Mouse (Mus musculus): ENCODE data around the gene Vasn.
"Not testable (repeated sequence)": the region's sequence is repeated elsewhere in the genome, so short reads cannot be mapped to it uniquely, and the experiment has no call there.

The Vasn gene

DNA sequence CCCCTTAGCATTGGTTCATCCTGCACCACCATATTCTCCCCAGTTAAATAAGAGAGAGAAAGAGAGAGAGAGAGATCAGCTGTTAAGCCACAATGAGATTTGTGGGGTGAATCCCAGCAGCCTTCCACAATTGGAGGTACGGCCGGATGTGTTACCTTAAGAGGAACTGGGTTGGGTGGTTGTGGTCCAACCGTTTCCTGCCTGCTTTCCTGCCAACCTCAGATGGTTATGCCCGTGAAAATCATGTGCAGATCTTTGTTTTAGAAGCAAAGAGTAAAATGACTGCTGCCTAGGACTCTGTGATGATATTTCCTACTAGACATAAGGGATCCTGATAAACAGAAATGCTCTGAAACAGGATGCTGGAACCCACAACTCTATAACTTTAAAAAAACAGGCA lies 34.4 kb downstream of the Vasn start:
- DNase-seq (ENCODE audit: low spot score) = no peak

DNA sequence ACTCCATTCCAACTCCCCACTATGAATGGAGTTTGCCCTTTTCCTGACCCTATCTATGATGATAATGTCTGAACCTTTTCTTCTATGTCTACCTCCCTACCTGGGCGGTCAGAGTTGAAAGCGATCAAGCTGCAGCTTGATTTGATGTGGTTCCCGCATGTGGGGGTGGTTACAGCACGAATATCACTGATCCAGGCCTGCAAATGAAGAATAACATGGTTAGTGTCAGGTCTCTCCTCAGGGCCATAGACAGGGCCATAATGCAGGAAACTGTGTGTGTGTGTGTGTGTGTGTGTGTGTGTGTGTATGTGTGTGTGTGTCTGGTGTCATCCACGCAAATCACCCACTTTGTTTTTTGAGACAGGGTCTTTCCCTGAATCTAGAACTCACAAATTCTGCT lies 37.1 kb downstream of the Vasn start:
- no peak for DNase-seq (ENCODE audit: low spot score)

DNA sequence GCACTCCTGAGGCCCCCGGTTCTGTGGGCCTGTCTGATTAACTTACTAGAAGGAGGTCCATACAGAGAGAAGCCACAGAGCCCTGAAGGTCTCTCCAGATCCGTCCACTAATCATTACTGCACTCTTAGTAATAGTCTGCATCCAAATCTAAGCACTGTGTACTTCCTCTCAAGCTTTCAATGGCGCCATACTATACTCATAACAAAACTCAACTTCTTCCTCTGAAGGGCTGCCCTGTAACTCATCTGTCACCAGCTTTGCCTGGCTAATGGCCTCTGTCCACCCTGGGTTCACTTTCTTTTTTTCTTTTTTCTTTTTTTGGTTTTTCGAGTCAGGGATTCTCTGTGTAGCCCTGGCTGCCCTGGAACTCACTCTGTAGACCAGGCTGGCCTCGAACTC lies 38.3 kb downstream of the Vasn start:
- DNase-seq (ENCODE audit: low spot score) = no peak

DNA sequence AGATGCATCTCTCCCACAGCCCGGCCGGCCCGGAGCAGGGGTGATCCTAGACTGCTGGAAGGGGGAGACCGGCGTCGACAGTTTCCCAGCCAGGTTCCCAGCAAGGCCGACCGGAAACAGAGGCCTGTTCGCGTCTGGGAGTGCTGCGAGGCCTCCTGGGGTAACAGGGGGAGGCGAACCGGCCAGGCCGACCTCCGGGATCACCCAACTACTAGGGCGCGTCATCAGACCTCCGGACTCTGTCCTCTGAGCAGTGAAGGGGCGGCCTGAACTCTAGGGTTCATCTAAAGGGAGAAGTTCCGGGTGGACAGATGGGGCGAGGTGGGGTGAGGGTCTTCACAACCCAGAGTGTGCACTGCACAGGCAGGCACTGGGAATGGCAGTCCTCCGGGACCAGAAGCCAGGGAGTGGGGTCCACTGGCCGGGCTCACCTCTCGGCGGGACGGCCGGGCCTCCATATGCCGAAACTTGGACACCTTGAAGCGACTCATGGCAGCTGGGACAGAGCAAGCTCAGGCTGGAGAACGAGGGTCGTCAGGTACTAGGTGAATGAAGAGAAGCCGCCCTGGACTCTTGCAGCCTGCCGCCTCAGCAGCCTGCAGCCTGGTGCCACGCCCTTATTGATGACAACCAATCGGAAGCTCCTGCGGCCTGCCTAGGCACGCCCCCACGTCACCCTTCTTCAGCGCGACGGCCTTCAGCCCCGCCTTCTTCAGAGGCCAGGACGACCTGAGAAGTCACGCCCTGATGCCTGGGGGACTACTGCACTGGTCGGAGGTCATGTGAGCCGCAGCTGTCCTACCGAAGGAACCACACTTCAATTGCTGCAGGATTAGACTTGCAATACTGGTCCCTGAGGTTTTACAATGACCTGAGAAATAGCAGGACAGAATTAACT lies 39.6 kb downstream of the Vasn start, which contains the start of gene Coro7:
TSS of gene Coro7 (minus strand) at position 657 of the 898 bp plus-strand sequence.
- DNase-seq (ENCODE audit: low spot score) = peak; percentile 90

DNA sequence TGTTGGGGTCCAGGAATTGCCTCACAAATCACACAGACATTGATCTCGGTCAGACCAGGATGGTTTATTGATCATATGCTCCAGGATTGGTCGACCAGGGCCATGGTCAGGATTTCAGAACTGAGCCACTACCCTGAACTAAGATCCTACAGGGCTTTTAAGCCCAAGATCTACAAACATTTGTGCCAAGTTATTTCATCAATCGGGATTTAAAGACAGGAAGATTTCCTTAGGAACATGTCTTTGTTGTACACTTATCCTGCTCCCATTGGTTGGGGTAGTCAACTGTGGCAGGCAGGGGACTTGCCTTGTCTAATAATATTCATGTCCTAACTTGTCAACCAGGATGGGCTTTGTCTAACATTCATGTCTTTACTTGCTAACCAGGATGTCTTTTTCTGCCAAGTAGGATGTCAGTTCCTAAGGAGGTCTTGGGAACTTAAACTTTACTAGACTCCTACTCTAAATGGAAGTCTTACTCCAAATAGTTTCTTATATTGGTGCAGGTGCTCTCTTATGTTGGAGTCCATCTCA lies 41.2 kb downstream of the Vasn start:
- not testable (repeated sequence) for DNase-seq (ENCODE audit: low spot score)

DNA sequence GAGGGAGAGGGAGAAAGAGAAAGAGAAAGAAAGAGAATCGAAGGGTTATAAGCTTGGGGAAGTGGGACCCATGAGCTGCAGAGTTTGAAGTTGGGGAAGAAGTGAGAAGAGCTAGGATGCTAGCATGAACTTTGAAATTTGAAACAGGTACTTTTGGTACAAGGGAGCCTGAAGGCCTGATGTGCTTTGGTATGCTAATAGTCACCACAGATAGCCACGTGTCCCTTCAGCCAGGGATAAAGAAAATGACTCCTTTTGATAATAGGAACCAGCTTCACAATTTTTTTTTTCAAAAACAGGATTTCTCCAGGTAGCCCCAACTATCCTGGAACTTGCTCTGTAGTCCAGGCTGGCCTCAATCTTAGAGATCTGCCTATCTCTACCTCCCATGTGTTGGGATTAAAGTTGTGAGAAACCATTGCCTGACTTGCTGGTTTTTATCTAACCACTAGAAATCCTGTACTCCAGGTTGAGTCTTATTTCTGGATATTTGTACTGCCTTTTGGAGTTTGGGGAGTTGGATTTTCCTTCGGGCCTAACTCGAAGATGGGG lies 43.0 kb downstream of the Vasn start:
- DNase-seq (ENCODE audit: low spot score) = no peak

DNA sequence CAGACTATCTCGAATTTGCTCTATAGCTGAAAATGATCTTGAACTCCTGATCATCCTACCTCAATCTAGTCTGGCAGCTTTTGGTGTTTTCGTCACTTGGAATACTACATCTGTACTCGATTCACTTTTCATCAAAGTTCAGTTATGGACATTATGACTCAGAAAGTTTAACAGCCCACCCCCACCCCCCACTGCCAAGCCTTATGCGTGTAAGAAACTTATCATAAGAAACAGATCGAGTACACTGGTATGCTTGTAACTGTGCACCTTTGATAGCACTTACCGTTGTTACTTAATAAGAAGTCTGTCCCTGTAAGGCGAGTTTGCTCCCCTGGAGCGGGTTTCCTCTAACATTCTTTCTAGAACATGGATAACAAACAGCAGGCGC lies 43.4 kb downstream of the Vasn start:
- DNase-seq (ENCODE audit: low spot score) = no peak

DNA sequence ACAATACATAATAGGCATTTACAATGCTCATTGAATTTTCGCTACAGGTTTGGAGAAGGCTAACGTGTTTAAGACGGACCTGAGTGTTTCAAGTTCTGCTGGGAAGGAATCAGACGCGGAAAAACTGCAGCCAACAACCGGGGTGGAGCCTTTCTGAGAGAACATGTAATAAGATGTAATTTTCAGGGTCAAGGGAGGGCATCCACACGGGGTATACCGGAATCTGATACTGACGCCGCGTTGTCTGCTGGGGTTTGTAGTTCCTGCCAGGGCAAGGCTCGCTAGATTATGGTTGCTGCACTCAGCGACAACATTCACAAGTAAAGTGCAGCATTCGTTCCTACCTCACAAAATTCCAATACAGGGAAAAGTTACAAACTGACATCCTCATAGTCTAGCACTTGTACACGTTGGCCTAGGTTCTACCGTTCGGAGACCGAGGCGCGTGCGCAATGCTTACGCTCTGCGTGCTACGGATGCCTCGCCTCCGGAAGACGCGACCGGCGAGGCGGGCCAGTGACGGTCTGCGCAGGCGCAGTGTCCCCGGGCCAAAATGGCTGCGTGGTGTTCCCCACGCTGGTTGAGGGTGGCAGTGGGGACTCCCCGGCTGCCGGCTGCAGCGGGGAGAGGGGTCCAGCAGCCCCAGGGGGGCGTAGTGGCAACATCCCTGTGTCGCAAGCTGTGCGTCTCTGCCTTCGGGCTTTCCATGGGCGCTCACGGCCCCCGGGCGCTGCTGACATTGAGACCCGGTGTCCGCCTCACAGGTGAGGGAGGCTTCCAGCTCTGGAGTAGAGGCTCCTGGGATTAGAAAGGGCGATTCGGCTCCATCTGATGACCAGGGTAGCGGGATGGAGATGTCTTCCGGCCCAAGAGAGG lies 44.1 kb downstream of the Vasn start:
- peak; percentile 97 for DNase-seq (ENCODE audit: low spot score)

DNA sequence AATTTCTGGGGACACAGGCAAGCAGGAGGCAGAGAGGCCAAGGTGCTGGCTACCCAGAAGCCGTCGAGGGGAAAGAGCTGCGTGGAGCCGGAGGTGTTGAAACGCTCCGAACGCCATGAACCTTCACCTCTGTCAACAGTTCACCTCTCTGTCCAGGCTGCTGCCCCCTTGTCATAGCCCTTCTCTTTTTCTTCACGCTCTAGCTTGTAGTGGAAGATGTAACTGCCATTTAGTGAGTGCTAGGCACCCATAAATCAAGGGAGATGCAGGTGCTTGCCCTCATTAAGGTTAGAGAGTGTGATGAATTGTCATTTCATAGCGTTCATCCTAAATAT lies 44.7 kb downstream of the Vasn start:
- DNase-seq (ENCODE audit: low spot score) = no peak

DNA sequence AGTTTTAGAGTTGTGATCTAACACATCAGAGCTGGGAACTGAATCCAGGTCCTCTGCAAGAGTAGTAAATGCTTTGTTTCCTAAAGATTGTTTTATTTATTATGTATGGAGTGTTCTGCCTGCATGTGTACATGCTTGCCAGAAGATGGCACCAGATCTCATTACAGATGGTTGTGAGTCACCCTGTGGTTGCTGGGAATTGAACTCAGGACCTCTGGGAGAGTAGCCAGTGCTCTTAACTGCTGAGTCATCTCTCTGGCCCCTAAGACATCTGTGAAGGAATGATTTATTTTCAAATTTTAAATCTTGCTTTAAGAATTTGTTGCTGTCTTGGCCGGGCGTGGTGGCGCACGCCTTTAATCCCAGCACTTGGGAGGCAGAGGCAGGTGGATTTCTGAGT lies 49.6 kb downstream of the Vasn start:
- DNase-seq (ENCODE audit: low spot score) = not testable (repeated sequence)

All from urinary bladder, postnatal 14 days (tissue).